Mouse (Mus musculus) spleen, postnatal 36 days (tissue): ENCODE measurements around the gene Creb1.
"Not testable (repeated sequence)": the region's sequence is repeated elsewhere in the genome, so short reads cannot be mapped to it uniquely, and the experiment has no call there.

Source experiments
- DNase-seq, 2 experiments: peaks; one replicate each; pipeline ENCODE4 v3.0.0; 2022; ENCODE audit warnings: low spot score in 2 of 2, mixed read lengths in 1 of 2

The Creb1 gene

DNA sequence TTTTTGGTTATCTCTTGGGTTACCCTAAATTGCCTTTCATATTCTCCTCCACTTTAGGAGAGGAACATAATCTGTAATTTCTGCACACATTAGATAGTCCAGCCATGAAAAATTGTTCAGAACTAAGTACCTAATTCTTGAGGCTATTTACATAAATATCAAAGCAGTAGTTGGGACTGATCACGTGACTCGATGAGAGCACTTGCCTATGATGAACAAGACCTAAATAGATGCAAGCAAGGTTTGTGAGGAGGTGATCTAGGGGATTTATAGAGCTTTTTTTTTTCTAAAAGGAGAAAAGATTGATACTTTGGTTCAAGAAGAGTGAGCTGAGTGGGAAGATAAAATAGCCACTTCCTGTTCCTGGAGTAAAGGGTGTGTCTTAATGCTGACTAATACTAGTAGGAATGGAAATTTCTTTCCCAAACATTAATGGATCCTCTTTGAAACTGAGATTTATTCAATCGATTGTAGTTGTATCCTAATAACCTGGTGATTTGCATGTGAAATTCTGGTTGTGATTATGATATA lies 6.5 kb downstream of the Creb1 start:
- DNase-seq, result no peak

DNA sequence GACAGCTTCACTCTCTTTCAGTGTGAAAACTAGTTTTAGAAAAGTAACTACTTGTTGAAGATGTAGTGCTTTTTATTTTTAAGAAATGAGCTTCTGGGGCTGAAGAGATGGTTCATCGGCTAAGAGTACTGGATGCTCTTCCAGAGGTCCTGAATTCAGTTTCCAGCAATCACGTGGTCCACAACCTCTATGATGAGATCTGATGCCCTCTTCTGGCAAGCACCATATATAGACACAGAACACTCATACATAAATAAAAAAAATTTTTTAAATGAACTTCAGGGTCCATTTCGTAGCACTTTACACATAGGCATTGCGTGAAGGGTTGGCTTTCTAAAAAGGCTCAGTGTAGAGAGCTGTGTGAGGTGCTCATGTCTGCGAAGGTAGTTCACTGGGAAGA lies 11.3 kb downstream of the Creb1 start:
- DNase-seq, result peak in 1 of 2 experiments; percentile 10

DNA sequence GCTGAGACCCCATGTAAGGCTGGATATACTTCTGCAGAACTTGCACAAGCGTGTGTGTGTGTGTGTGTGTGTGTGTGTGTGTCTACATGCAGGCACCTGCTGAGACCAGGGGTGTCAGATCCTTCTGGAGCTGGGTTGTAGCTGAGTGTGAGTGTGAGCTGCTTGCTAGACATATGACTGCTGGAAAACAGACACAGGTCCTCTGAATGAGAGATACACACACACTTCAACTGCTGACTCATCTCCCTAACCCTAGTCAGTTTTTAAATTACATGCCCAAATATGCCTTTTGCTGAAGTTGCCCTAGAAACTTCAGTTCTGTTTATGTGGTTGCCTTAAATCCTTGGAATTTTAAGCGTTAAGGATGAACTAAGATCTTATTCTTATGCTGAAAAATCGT lies 13.6 kb downstream of the Creb1 start:
- no peak for DNase-seq

DNA sequence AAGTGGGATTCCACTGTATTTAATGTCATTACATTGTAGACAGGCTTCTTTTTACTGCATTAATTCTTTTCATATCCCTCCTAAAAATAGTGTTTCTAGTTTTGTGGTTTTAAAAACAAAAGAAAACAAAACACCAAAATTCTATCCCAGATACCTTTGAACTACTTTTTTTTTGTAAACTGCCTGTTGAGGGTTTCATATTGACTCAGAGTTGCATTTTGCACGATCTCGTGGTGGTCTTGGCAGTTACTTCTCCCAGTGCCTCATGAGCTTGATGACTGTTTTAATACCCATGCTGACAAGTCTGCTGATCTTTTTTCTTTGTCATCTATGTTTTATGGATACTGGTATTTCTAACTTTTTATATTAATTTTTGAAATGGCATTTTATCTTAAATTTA lies 16.9 kb downstream of the Creb1 start:
- DNase-seq, result no peak

DNA sequence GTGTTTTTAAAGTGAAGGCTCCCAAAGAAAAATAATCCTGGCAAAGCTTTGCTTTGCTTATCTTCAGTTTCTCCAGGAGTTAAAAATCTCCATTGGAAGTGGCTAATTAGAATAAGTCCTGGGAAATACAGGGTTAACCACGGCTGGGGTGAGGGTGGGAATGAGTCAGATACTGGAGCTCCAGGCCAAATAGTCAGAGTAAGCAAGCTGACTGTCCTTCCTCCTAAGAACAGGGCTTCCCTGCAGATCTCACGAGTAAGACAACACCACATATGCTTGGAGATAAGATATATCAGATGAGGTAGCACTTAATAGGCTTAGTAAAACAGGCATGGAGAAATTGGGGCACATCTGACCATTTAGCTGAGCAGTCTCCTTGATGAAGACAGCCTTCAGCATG lies 19.5 kb downstream of the Creb1 start:
- no peak for DNase-seq

DNA sequence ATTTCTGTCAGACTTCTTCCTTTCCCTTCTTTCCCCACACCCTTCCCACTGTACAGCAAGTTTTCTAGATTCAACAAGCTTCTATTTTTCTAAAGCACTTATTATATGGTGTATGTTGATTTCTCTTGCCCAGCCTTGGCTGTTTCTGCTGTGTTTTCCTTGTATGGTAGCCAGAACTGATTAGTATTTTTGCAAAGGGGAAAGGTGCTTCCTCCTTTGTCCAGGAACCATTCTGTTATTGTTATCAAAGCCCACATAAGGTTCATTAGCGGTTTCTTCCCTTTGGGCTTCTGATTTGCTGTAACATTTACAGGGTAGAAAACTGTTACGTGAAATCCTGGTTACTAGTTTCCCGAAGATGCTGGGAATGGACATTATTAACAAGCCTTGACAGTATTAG lies 27.7 kb downstream of the Creb1 start:
- no peak for DNase-seq

DNA sequence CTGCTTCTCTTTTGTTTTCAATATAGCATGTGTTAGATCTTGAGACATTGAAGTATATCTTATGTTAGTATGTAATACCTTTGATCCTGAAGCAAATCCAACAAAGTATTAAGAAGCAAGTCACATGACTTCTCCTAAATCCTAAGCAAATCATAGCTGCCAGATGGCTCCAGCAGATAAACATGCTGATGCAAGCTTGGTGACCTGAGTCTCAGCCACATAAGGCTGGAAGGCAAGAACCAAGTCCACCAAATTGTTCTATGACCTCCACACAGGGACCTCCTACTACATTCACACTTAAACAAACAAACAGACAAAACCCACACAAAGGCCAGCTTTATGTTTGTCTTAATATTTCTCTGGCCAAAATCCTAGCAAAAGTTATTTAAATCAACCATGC lies 35.8 kb downstream of the Creb1 start:
- DNase-seq, result no peak

DNA sequence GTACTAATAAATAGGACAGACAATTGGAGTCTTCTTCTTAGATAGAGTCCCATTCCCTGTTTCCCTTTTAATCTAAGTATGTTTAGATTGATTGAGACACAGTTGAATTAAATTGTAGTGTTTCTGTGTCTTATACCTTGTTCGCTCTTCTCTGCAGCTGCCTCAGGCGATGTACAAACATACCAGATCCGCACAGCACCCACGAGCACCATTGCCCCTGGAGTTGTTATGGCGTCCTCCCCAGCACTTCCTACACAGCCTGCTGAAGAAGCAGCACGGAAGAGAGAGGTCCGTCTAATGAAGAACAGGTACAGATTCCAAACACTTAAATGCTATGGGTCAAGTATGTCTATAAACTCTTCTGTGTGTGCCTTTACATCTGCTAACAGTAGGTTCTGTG lies 43.6 kb downstream of the Creb1 start:
- DNase-seq, result no peak

DNA sequence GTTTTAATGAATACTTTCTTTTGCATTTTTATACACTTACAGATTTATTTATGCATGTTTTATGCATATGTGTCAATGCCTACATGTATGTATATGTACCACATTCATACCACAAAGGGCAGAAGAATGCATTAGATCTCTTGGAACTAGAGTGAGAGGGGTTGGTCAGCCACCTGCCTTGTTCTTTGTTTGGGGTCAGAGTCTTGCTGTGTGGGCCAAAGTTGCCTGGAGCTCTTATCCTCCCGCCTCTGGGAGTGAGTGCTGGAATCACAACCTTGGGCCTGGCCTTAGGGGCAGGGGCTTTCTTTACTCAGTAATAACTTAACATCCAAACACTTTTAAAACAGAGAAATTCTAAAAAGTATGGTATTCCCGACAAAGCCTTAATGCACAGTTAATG lies 44.3 kb downstream of the Creb1 start:
- DNase-seq, result no peak

DNA sequence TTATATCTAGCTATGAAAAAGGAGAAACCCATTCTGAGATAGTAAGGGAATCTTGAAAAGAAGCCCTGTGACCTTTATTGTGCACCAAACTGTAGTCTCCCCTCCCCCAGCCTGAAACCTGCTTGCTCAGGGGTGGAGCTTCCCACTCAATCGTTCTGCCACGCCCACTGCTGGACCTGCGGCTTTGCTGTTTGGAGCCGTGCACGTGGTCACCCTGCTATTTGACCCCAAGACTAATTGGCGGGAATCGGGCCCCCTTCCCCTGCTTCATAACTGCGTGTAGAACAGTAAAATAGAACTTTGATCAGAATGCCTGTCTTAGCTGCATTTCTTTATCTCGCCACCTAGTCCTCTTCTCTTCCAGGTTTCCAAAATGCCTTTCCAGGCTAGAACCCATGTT lies 45.5 kb downstream of the Creb1 start:
- not testable (repeated sequence) for DNase-seq

DNA sequence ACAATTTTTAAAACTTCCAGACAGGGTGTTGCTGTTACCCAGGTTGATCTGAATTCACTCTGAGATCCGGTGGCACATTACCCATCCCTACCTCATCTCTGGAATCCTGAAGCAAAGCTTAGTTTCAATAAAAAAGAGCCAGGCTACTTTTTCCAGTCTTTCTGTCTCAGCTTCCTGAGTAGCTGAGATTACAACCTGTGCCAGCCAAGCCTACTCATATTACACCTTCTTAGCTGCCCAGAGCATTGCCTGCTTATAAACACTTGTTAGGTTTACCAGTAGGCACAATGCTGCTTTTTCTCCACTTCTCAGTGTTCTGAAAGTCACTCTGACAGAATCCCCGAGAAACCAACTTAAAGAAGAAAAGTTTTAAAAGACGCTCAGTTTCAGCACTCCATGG lies 46.4 kb downstream of the Creb1 start:
- DNase-seq, result no peak

DNA sequence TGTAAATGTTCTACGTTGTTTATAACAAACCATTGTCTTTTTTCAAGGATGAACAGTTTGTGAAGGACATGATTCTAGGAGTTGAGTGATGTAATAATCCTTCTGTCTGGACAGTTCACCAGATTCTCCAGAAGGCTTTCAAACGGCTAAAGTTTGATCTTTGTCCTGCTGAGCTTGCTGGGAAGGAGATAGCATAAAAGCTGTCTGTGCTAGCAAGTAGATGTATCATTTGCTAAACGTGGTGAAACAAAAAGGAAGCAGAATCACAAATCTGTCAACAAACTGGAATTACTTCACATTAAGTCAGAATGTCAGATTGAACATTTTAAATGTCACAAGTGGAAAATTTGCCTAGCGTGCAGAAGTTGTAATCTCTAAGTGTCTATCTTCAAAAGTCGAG lies 66.5 kb downstream of the Creb1 start:
- DNase-seq, result no peak

DNA sequence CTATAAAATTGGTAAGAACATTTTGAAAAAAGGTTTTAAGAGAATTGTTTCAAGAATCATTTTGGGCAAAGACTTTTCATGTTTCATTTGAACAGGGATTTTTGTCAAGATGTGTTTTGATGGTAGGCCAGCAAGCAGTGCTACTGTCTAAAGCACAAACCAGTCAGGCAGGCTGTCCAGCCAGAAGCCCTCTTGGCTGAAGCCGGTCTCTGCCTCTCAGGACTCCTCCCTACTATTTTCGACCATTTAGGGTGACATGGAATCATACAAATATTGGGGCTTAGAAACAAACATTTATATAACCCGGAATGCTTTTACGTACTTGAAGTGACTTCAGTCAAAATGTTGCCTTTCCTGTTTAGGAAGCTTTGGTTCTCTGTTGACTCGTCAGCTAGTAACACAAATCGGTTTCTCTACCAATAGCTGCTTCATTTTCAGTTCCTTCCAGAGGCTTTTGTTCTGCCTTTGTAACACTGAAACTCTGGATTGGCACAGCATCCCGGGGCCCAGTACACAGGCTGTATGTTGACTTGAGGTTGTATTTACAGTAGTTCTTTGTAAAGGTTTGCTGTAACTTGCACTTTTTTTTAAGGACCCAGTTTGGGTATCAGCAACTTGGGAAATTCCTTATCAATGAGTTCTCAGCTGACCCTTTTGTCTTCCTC lies 68.1 kb downstream of the Creb1 start:
- no peak for DNase-seq

DNA sequence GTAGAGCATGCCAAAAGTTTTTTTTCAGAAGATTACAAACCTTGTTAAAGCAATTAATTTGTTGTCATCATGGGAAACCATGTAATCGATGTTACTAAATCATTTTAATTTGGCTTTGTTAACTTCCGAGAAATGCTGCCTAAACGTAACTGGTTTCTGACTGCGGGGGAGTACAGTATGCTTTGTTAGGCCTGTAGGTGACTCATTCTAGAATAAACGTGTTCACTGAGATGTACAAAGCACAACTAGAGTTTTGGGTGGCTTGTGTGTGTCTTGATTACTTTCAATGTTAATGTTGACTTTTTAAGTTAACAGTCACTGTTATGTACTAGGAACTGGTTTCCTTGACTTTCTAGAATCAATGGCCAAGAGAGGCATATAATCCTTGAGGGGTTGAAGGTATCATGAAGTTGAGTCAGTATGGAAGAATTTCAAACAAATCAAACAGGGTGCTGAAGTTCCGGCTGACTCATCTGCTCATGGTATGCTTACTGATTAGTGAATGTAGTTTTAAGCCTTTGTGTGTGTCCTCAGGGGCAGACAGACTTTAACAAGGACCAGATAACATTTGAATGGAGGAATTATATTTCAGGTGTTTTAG lies 68.9 kb downstream of the Creb1 start:
- DNase-seq, result no peak

DNA sequence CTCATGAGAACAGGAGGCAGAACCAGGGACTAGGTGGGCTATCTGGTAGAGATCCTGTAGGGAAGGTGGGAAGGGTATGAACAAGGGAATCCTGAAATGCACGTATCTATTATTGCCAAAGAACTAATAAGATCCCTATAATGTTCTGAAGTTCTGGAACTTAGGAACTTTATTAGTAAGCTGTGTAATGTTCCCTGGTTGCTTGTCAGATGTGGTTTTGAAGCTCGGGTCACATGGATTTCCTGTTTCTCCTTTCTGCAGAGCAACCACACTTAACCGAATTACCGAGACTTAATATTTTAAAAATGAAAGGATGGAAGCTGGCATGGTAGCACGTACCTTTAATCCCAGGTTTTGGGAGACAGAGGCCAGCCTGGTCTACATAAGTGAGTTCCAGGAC lies 70.9 kb downstream of the Creb1 start:
- no peak for DNase-seq

DNA sequence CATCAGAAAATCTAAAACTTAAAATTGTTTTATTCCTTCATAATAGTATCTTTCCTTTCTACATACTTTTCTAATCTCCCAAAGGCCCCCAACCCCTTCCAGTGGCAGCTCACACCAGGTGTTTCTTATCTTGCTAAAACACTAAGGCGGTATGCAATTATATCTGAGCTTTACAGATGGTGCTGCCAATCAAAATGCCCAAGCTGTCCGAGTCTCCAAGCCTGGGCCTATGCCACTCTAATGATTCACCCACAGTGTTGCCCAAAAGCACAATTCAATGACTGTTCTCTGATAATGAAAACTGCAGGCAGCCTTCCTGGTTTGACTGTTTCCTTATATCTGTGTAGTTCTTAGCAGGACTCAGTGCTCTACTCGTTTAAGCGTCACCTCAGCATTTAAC lies 76.7 kb downstream of the Creb1 start:
- DNase-seq, result no peak

DNA sequence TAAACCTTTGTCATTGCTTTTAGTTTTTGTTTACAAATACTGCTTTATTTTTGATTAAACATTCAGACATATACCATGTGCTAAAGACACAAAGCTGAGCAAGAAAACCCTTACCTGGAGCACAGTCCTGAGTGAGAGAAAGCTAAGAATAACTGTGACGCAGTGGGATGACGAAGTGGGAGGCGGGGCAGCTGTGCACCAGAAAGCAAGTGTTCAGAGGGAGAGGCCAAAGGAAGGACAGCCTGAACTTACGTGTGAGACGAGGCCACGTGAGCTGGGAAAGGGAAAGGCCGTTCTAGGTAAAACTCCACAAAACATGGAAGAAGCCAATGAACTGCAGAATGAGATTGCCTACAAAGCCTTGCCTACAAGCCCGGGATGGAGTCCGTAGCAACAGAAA lies 77.5 kb downstream of the Creb1 start:
- no peak for DNase-seq

DNA sequence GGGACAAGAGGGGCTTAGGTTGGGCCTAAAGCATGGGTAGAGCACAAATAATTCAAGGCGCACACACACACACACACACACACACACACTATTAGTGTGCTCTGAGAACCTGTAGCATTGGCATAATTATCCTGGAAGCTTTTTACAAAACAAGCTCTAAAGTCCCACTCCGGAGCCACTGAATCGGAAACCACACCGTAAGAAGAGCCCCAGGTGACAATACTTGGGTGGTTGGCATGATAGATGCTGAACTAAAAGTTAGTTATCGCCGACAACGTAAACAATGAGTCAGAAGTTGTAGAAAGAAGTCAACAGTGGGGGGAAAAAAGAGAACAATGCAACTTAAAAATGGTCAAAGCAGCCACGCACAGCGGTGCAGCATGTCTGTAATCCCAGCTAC lies 81.9 kb downstream of the Creb1 start:
- DNase-seq, result no peak

DNA sequence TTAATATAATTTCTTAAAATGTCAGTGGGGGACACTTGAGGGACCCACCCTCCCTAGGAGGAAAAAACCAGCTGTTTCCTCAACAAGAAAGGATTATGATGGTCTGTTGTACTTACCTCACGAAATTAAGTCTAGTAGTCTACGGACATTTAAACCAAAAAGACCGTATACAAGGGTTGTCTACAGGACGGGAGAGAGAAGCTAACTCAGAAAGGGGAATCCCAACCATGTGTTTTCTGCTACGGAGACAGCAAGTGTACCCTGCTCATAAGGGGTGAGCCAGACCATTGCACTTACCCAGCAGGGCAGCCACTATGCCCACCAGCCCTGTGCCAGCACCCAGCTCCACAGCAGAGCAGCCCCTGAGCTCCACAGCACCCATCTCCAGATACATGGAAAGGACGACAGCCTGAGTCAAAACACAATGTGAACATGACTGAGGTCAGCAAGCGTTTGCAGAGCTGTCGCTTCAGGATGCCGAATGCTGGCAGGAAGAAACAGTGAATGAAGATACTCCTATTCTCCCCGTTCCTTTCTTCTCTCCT lies 82.4 kb downstream of the Creb1 start:
- DNase-seq, result no peak

DNA sequence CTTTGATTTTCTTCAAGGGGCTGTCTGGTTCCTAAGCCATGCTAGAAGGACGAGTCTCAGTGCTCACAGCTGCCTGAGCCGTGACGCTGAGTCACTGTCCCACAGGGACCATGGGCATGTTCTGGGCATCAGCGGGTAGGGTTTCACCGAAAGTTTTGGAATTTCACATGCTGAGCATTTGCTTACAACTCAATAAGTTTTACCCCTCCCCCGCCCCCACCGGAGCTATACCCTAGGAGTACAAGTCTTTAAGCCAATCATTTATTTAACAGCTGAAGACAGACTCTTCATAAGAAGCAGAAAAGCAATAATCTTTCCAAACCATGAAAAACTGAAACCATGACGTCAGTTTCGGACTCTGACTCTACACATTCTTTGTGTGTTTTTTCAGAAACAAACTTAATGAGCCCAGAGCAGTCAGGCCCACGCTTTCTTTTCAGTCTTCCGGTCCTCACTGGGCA lies 83.1 kb downstream of the Creb1 start:
- DNase-seq, result no peak

DNA sequence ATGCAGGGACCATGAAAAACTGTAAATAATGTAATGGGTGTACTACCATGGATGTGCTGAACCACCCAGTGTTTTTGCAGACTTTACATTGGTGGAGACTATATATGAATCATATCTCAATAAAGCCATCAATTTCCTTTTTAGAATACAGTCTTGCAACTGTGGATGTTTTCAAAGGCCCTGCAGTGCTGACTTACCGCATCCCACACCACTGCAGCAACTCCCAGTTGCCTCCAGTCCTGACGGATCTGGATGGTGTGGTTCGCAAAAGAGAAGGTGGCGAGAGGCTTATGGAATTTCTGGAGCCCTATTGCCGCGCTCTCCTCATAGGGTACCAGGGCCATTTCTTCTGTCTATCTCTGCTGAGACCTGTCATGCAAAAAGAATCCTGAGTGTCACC lies 83.6 kb downstream of the Creb1 start:
- DNase-seq, result no peak

DNA sequence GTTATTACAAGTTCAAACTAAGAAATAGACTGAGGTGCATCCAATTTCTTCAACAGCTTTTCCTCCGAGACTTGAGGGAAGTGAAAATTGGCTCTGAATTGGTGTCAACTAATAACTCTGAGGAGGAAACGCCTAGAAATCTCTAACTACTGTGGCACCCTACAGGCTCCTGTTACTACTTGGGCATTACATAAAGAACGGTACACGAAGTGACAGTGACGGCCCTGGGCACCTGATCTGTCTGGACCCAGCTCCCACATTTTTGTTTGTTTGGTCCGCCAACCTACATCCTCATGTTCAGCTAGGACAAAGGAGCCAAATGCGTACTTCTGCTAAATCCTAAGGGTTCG lies 84.1 kb downstream of the Creb1 start:
- no peak for DNase-seq

DNA sequence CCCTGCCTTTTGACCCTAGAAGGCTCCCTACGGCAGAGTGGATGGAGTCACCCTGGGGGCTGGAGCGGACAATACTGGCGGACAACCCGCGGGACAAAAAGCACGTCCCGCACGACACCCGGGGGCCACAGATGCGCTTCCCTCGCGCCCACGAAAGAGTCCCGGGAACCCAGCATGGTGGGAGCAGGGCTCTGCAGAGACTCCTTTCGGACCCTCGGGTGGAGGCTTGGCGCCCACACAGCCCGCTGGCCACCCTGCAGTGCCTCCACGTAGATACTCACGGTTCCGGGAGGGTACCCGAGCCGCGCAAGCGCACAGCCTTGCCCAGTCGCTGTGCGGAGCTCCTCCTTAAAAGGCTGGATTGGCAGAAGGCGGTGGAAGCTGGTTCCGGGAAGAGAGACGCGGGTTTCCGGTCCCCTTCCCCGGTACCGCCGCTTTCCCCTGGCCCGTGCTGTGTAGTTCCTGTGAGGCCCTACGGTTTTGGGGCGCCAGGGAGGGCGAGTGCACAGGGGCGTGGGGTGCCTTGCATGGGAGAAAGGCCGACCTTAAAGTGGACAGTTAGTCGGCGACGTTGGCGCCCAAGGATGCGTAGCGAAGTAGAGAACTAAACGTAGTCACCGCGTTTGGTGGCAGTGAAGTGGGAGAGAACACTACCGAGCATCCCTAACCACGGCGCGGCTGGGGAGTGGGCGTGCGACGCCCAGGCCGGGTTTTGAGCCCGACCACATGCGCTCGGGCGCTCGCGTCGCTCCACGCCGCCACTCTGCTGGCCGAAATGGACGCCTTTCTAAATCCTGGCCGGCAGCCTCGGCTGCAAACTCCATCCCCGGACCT lies 84.7 kb downstream of the Creb1 start, which contains the start of gene Mettl21a:
TSS of gene Mettl21a (minus strand) at position 362 of the 834 bp plus-strand sequence.
- peak; percentile 80 for DNase-seq
